Mouse (Mus musculus) embryonic facial prominence, embryonic 14.5 days (tissue): Measurements from ENCODE around the gene Selenow. TPM values are rescaled to one million over a fixed set of nuclear protein-coding genes. Genes with fewer than 3 reads are reported as not detected.

Source experiments
- polyA plus RNA-seq: library from polyadenylated mRNA; unstranded; fragments of >200 nt; fragmentation: Nextera tagmentation; extraction: Ambion mirVana; gene quantifications from 2 replicates; pipeline ENCODE4 v1.2.1, GENCODE M21; 2014

Selenow gene
- polyA plus RNA-seq, 1 experiment from 2014 or later = 1,004 TPM

Other genes starting within 250 kb of the Selenow start
- not detected in 2 replicates for gene Obox5, start 172.3 kb downstream of the Selenow start, polyA plus RNA-seq
- not detected in 2 replicates for gene Obox6, start 82.7 kb downstream of the Selenow start, polyA plus RNA-seq
- gene Crx, start 42.4 kb downstream of the Selenow start, polyA plus RNA-seq = not detected in 2 replicates
- gene Crxos, start 39.8 kb downstream of the Selenow start, polyA plus RNA-seq = not detected in 2 replicates
- gene Nop53, start 23.7 kb upstream of the Selenow start, polyA plus RNA-seq = 164 and 180 TPM in 2 replicates
- gene Ehd2, start 45.2 kb upstream of the Selenow start, polyA plus RNA-seq = 58.0 and 67.1 TPM in 2 replicates
- gene Bicra, start 125.5 kb upstream of the Selenow start, polyA plus RNA-seq = 6.7 and 7.7 TPM in 2 replicates
- gene Zfp541, start 139.4 kb upstream of the Selenow start, polyA plus RNA-seq = 0.07 and 0.24 TPM in 2 replicates
- 190 and 203 TPM in 2 replicates for gene Napa, start 176.1 kb upstream of the Selenow start, polyA plus RNA-seq
- 24.1 and 27.8 TPM in 2 replicates for gene Kptn, start 197.5 kb upstream of the Selenow start, polyA plus RNA-seq
- gene Slc8a2, start 207.4 kb upstream of the Selenow start, polyA plus RNA-seq = 0.28 and 0.29 TPM in 2 replicates